Mouse (Mus musculus): ENCODE data around the gene Cs. TPM values are rescaled to one million over a fixed set of nuclear protein-coding genes. Genes with fewer than 3 reads are reported as not detected.
"Not testable (repeated sequence)": the region's sequence is repeated elsewhere in the genome, so short reads cannot be mapped to it uniquely, and the experiment has no call there.

The Cs gene
- polyA plus RNA-seq (2014; fragmentation: Nextera tagmentation; extraction: Ambion mirVana) = 424 and 466 TPM in 2 replicates

- H3K36me3 ChIP-seq (ENCODE audit: control insufficient read depth, insufficient read depth, low read length) = no peaks in the 10 kb centered on the region
- peak within 1 kb of the TSS; percentile 75 for H3K4me3 ChIP-seq (ENCODE audit: low read depth, low read length)
- peaks cover 35% of the 10 kb centered on the region for H3K4me1 ChIP-seq (ENCODE audit: control insufficient read depth, insufficient read depth, low read length)
- H3K27me3 ChIP-seq (ENCODE audit: control insufficient read depth, insufficient read depth, low read length) = no peaks in the 10 kb centered on the region
- H3K4me2 ChIP-seq = peak within 1 kb of the TSS; percentile 75
- H3K27ac ChIP-seq (ENCODE audit: low read depth, low read length) = peak within 1 kb of the TSS; percentile 96
- 1% methylated on average over 61 of the region's 61 CpGs for WGBS (ENCODE audit: insufficient replicate concordance)
- no peaks in the 10 kb centered on the region for H3K9me3 ChIP-seq (replicated peaks; ENCODE audit: control insufficient read depth, low read length)
- H3K9ac ChIP-seq (ENCODE audit: low read depth, low read length) = peak within 1 kb of the TSS; percentile 87
- peak; percentile 98 for ATAC-seq (replicated peaks; ENCODE audit: insufficient number of reproducible peaks, low FRiP score, low TSS enrichment)
Measured at GRCm38 (mm10) chr10:128337306-128338181, at the start of gene Cs. Cs (plus strand) TSS chr10:128337734.

GRCm38 (mm10) chr10:128290594-128290993 lies 46.9 kb upstream of the Cs start:
- not testable (repeated sequence) for H3K4me1 ChIP-seq (ENCODE audit: control insufficient read depth, insufficient read depth, low read length); H3K4me3 ChIP-seq (ENCODE audit: low read depth, low read length); H3K27ac ChIP-seq (ENCODE audit: low read depth, low read length); H3K36me3 ChIP-seq (ENCODE audit: control insufficient read depth, insufficient read depth, low read length); H3K27me3 ChIP-seq (ENCODE audit: control insufficient read depth, insufficient read depth, low read length); ATAC-seq (replicated peaks; ENCODE audit: insufficient number of reproducible peaks, low FRiP score, low TSS enrichment); H3K4me2 ChIP-seq; H3K9me3 ChIP-seq (replicated peaks; ENCODE audit: control insufficient read depth, low read length); H3K9ac ChIP-seq (ENCODE audit: low read depth, low read length)
- 60% methylated on average over 1 of the region's 1 CpGs for WGBS (ENCODE audit: insufficient replicate concordance)

DNA sequence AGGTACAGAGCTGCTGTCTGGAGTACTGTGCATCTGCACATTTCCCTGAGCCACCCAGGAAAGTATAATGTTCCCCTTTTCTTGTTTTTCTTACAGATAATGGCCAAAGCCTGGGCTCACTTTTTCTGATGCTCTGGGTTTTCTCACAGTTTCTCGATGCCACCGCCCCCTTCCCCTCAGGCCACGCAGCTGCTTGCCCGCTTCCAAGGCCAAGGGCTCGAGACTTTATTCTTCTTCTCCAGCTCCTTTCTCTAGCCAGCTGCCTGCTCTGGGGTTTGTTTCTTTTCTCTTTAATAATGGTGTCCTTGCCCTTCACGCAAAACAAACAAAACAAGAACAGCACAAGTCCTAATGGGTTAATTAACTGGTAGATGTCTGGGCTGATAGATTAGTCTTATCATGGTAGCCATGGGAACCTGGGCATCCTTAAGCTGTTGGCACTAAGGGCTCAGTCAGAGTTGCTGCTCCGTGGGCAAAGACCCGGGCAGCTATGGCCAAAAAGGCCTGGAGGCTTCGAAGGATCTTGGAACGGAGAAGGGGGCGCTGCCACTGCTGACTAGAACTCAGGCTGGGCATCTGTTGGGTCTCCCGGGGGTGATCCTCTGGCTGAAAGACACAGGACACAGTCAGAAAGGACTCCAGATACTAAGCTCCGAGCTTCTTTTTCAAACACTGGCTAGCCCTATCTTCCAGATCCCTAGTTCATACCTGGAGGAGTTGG lies 41.0 kb upstream of the Cs start:
- Histone ChIP-seq H3K4me2 (no peak overlapping the region), H3K4me1 (ENCODE audit: control insufficient read depth, insufficient read depth, low read length) (peaks cover 13% of the 10 kb centered on the region), H3K9me3 (replicated peaks; ENCODE audit: control insufficient read depth, low read length) (no peaks in the 10 kb centered on the region), H3K27ac (ENCODE audit: low read depth, low read length) (no peak overlapping the region), H3K4me3 (ENCODE audit: low read depth, low read length) (no peak overlapping the region), H3K27me3 (ENCODE audit: control insufficient read depth, insufficient read depth, low read length) (no peaks in the 10 kb centered on the region), H3K36me3 (ENCODE audit: control insufficient read depth, insufficient read depth, low read length) (0 out of 2 replicates have a peak, but pooled peaks cover 4% of the 10 kb centered on the region), H3K9ac (ENCODE audit: low read depth, low read length) (0 out of 2 replicates have a peak overlapping the region, but pooled peaks have one; percentile 10)
- ATAC-seq (replicated peaks; ENCODE audit: insufficient number of reproducible peaks, low FRiP score, low TSS enrichment) = no peak
- 68% methylated on average over 13 of the region's 13 CpGs for WGBS (ENCODE audit: insufficient replicate concordance)

DNA sequence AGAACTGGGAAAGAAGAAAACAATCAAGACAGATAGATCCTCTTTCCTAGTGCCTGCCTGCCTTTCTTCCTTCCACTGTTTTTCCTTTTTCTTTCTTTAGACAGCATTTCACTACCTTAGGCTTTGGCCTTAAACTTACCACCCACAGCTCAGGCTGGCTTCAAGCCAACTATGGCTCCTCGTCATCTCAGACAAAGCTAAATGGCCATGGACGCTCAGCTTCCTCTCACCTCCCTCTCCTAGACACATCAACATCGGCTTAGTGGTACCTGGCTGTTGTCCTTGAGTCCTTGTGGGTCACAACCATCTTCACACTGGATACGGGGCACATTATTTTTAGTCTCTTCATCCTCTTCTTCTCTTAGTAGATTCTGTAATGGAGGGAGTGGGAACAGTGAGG lies 40.3 kb upstream of the Cs start:
- Histone ChIP-seq H3K9me3 (replicated peaks; ENCODE audit: control insufficient read depth, low read length) (no peaks in the 10 kb centered on the region), H3K27me3 (ENCODE audit: control insufficient read depth, insufficient read depth, low read length) (no peaks in the 10 kb centered on the region), H3K4me1 (ENCODE audit: control insufficient read depth, insufficient read depth, low read length) (peaks cover 13% of the 10 kb centered on the region), H3K27ac (ENCODE audit: low read depth, low read length) (peak overlapping the region; percentile 75), H3K9ac (ENCODE audit: low read depth, low read length) (no peak overlapping the region), H3K4me2 (peak overlapping the region; percentile 27; the same call in 1 of the 2 replicates), H3K4me3 (ENCODE audit: low read depth, low read length) (no peak overlapping the region), H3K36me3 (ENCODE audit: control insufficient read depth, insufficient read depth, low read length) (no peaks in the 10 kb centered on the region)
- 60% methylated on average over 4 of the region's 4 CpGs for WGBS (ENCODE audit: insufficient replicate concordance)
- no peak for ATAC-seq (replicated peaks; ENCODE audit: insufficient number of reproducible peaks, low FRiP score, low TSS enrichment)

DNA sequence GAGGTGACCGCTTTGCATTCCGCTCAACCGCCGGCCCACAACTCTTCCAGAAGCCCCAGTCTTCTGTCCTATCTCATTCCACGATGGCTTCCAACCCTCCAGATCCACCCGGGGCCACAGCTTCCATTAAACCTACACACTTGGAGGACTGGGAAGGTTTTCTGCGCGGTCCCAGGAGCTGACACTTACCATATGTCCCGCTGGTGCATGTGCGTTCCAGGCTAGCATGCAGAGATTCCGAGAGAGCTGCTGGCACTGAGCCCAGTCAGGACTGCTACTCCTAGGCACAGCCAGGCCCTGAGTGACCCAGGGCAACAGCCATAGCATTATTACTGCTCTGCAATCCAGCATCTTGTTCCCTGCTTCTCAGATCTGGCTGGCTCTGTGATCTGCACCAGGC lies 39.9 kb upstream of the Cs start:
- Histone ChIP-seq H3K9ac (ENCODE audit: low read depth, low read length) (0 out of 2 replicates have a peak overlapping the region, but pooled peaks have one; percentile 22), H3K4me3 (ENCODE audit: low read depth, low read length) (no peak overlapping the region), H3K27ac (ENCODE audit: low read depth, low read length) (peak overlapping the region; percentile 75), H3K9me3 (replicated peaks; ENCODE audit: control insufficient read depth, low read length) (no peaks in the 10 kb centered on the region), H3K4me2 (peak overlapping the region; percentile 27; the same call in 1 of the 2 replicates), H3K4me1 (ENCODE audit: control insufficient read depth, insufficient read depth, low read length) (peaks cover 17% of the 10 kb centered on the region), H3K36me3 (ENCODE audit: control insufficient read depth, insufficient read depth, low read length) (no peaks in the 10 kb centered on the region), H3K27me3 (ENCODE audit: control insufficient read depth, insufficient read depth, low read length) (no peaks in the 10 kb centered on the region)
- peak; percentile 62; the same call in 1 of the 2 replicates for ATAC-seq (replicated peaks; ENCODE audit: insufficient number of reproducible peaks, low FRiP score, low TSS enrichment)
- WGBS (ENCODE audit: insufficient replicate concordance) = 58% methylated on average over 11 of the region's 11 CpGs

GRCm38 (mm10) chr10:128298243-128298642 lies 39.3 kb upstream of the Cs start:
- peak overlapping the region; percentile 75; the same call in 1 of the 2 replicates for H3K27ac ChIP-seq (ENCODE audit: low read depth, low read length)
- H3K4me1 ChIP-seq (ENCODE audit: control insufficient read depth, insufficient read depth, low read length) = peaks cover 17% of the 10 kb centered on the region
- H3K4me3 ChIP-seq (ENCODE audit: low read depth, low read length) = no peak overlapping the region
- H3K9me3 ChIP-seq (replicated peaks; ENCODE audit: control insufficient read depth, low read length) = no peaks in the 10 kb centered on the region
- WGBS (ENCODE audit: insufficient replicate concordance) = 63% methylated on average over 6 of the region's 6 CpGs
- ATAC-seq (replicated peaks; ENCODE audit: insufficient number of reproducible peaks, low FRiP score, low TSS enrichment) = no peak
- no peaks in the 10 kb centered on the region for H3K27me3 ChIP-seq (ENCODE audit: control insufficient read depth, insufficient read depth, low read length)
- H3K9ac ChIP-seq (ENCODE audit: low read depth, low read length) = no peak overlapping the region
- H3K36me3 ChIP-seq (ENCODE audit: control insufficient read depth, insufficient read depth, low read length) = no peaks in the 10 kb centered on the region
- no peak overlapping the region for H3K4me2 ChIP-seq

GRCm38 (mm10) chr10:128298702-128299171 lies 38.8 kb upstream of the Cs start, which contains the start of gene Il23a:
Il23a (minus strand) TSS chr10:128298752.
- H3K4me1 ChIP-seq (ENCODE audit: control insufficient read depth, insufficient read depth, low read length) = peaks cover 17% of the 10 kb centered on the region
- peak within 1 kb of the TSS; percentile 75 for H3K27ac ChIP-seq (ENCODE audit: low read depth, low read length)
- H3K9me3 ChIP-seq (replicated peaks; ENCODE audit: control insufficient read depth, low read length) = no peaks in the 10 kb centered on the region
- peak within 1 kb of the TSS; percentile 27; the same call in 1 of the 2 replicates for H3K4me2 ChIP-seq
- WGBS (ENCODE audit: insufficient replicate concordance) = 70% methylated on average over 11 of the region's 11 CpGs
- 0 out of 2 replicates have a peak within 1 kb of the TSS, but pooled peaks have one; percentile 22 for H3K9ac ChIP-seq (ENCODE audit: low read depth, low read length)
- H3K36me3 ChIP-seq (ENCODE audit: control insufficient read depth, insufficient read depth, low read length) = no peaks in the 10 kb centered on the region
- ATAC-seq (replicated peaks; ENCODE audit: insufficient number of reproducible peaks, low FRiP score, low TSS enrichment) = no peak
- no peak within 1 kb of the TSS for H3K4me3 ChIP-seq (ENCODE audit: low read depth, low read length)
- H3K27me3 ChIP-seq (ENCODE audit: control insufficient read depth, insufficient read depth, low read length) = no peaks in the 10 kb centered on the region

DNA sequence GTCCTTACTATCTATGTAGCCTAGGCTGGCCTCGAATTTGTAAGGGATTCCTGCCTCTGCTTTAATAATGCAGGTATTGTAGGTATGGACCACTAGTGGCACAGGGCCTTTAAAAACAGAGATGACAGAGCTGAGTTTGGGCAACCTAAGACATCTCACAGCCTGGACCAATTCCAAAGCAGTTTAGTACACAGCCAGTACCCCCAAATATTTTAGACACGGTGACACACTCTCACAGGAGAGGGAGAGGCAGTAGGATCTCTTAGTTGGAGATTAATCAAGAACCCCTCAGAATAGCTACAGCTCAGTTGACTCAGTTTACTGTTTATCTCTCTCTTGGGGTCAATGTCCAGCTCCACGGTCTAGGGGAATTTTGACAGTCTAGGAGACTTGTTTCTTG lies 35.2 kb upstream of the Cs start:
- 32% methylated on average over 3 of the region's 3 CpGs for whole genome bisulfite sequencing (ENCODE audit: insufficient replicate concordance)
- no peak for ATAC-seq (replicated peaks; ENCODE audit: insufficient number of reproducible peaks, low FRiP score, low TSS enrichment)
- no peaks in the 10 kb centered on the region for H3K36me3 ChIP-seq (ENCODE audit: control insufficient read depth, insufficient read depth, low read length)
- no peaks in the 10 kb centered on the region for H3K9me3 ChIP-seq (replicated peaks; ENCODE audit: control insufficient read depth, low read length)
- H3K27me3 ChIP-seq (ENCODE audit: control insufficient read depth, insufficient read depth, low read length) = no peaks in the 10 kb centered on the region
- H3K27ac ChIP-seq (ENCODE audit: low read depth, low read length) = peak overlapping the region; percentile 91
- H3K4me3 ChIP-seq (ENCODE audit: low read depth, low read length) = peak overlapping the region; percentile 69
- peak overlapping the region; percentile 80 for H3K4me2 ChIP-seq
- peak overlapping the region; percentile 94 for H3K9ac ChIP-seq (ENCODE audit: low read depth, low read length)
- H3K4me1 ChIP-seq (ENCODE audit: control insufficient read depth, insufficient read depth, low read length) = peaks cover 15% of the 10 kb centered on the region

Data from heart, embryonic 11.5 days (tissue).